Mouse (Mus musculus): Measurements from ENCODE around the gene Prpf38b. TPM values are rescaled to one million over a fixed set of nuclear protein-coding genes. Genes with fewer than 3 reads are reported as not detected.

Prpf38b gene
- polyA plus RNA-seq, 1 experiment from 2014 or later: 58.1 TPM

DNA sequence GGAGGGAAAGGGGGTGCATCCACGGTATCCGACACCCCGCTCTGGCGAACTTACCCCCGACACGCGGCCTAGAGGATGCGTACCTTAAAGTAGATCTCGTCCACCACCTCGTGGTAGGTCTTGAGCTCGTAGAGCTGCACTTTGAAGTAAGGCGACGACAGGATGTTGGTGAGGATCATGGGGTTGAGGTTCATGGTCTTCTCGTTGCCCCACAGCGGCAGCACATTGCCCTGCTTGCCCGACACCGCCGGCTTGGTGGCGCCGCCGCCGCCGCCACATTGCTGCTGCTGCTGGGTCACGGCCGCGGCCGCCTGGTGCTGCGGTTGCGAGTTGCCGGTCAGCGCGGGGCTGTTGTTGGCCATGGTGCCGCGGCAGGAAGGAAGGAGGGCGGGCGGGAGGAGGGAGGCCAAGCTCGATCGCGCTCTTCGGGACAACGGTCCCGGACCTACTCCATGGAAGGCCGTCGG, 413 bp downstream of the Prpf38b start:
- Histone ChIP-seq H3K4me2 (ENCODE audit: low read depth, low read length) (peak overlapping the region; percentile 89), H3K36me3 (ENCODE audit: control insufficient read depth, insufficient read depth, low read length) (peaks cover 23% of the 10 kb centered on the region), H3K27ac (replicated peaks; ENCODE audit: low read depth, low read length) (peak overlapping the region; percentile 99), H3K27me3 (replicated peaks; ENCODE audit: control insufficient read depth, insufficient read depth, low read length) (no peaks in the 10 kb centered on the region), H3K4me1 (ENCODE audit: control insufficient read depth, insufficient read depth, low read length) (peaks cover 8% of the 10 kb centered on the region), H3K4me3 (ENCODE audit: low read depth, low read length) (peak overlapping the region; percentile 91), H3K9ac (ENCODE audit: low read depth, low read length) (peak overlapping the region; percentile 92), H3K9me3 (ENCODE audit: control insufficient read depth, low read length) (no peaks in the 10 kb centered on the region)
- ATAC-seq (ENCODE audit: low read depth) (peak; percentile 86), DNase-seq (ENCODE audit: low spot score) (peak; percentile 90)
- 0% methylated on average over 12 of the region's 44 CpGs for WGBS

DNA sequence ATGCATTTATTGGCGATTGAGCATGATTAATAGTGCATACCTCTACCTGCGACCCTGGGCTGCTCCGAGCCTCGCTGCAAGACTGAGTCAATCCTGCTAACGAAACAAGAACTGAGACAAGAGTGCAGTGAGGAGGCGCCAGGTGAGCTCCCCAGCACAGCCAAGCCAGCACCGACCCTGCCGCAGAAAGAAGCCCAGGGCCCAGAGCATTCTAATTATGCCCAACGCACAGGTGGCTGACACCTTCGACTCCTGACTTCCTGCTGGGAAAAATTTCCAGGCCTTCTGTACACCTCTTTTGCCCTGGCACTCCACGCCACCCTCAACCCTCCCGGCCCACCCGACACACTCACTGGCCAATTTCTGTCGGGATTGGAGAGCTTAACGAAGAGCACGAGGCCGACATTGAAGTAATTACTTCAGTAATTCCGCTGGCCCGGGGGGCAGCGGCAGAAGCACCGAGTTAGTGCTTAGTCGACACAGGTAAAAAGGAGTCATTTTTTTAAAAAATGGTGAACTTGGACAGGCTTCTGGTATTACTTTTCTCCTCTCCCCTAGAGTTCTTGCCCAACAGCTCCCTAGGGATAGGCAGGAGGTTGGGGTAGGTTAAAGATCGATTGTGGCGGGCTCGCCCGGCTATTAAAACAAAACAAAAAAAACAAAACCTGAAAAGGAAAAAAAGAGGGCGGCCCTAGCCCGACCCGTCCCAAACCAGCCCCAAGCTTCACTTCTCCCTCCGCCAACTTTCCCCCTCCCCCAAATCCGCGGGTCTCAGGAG, 1.0 kb downstream of the Prpf38b start:
- peaks cover 8% of the 10 kb centered on the region for H3K4me1 ChIP-seq (ENCODE audit: control insufficient read depth, insufficient read depth, low read length)
- WGBS: under 1% methylated on average over 31 of the region's 32 CpGs
- H3K36me3 ChIP-seq (ENCODE audit: control insufficient read depth, insufficient read depth, low read length): peaks cover 28% of the 10 kb centered on the region
- peak overlapping the region; percentile 89 for H3K4me2 ChIP-seq (ENCODE audit: low read depth, low read length)
- H3K4me3 ChIP-seq (ENCODE audit: low read depth, low read length): peak overlapping the region; percentile 91
- no peaks in the 10 kb centered on the region for H3K9me3 ChIP-seq (ENCODE audit: control insufficient read depth, low read length)
- no peaks in the 10 kb centered on the region for H3K27me3 ChIP-seq (replicated peaks; ENCODE audit: control insufficient read depth, insufficient read depth, low read length)
- H3K27ac ChIP-seq (replicated peaks; ENCODE audit: low read depth, low read length): peak overlapping the region; percentile 99
- H3K9ac ChIP-seq (ENCODE audit: low read depth, low read length): peak overlapping the region; percentile 92
- no peak for DNase-seq (ENCODE audit: low spot score)
- no peak for ATAC-seq (ENCODE audit: low read depth)

DNA sequence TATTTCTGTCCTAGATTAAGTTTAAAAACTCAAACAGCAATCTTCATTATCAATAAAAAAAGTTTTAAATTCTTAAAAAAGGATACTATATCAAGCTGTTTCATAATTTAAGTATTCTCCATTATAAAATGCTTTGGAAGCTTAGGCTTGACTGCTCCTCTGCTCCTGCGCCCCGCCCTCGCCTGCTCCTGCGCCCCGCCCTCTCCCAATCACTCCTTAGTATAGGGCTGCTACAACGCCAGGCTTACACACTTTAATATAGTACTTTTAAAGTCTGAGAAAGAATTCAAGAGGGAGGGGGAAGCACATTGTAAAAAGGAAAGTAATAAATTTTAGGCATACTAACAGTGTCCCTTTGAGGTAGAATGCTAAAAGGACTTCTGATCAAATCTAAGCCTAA, 8.6 kb downstream of the Prpf38b start:
- Histone ChIP-seq H3K9ac (ENCODE audit: low read depth, low read length) (no peak overlapping the region), H3K4me2 (ENCODE audit: low read depth, low read length) (no peak overlapping the region), H3K4me3 (ENCODE audit: low read depth, low read length) (no peak overlapping the region), H3K27me3 (replicated peaks; ENCODE audit: control insufficient read depth, insufficient read depth, low read length) (no peaks in the 10 kb centered on the region), H3K27ac (replicated peaks; ENCODE audit: low read depth, low read length) (no peak overlapping the region), H3K36me3 (ENCODE audit: control insufficient read depth, insufficient read depth, low read length) (peaks cover 75% of the 10 kb centered on the region), H3K4me1 (ENCODE audit: control insufficient read depth, insufficient read depth, low read length) (no peaks in the 10 kb centered on the region), H3K9me3 (ENCODE audit: control insufficient read depth, low read length) (peaks cover 6% of the 10 kb centered on the region; the same call in 1 of the 2 replicates)
- 95% methylated on average over 6 of the region's 6 CpGs for WGBS
- no peak for ATAC-seq (ENCODE audit: low read depth)
- no peak for DNase-seq (ENCODE audit: low spot score)

DNA sequence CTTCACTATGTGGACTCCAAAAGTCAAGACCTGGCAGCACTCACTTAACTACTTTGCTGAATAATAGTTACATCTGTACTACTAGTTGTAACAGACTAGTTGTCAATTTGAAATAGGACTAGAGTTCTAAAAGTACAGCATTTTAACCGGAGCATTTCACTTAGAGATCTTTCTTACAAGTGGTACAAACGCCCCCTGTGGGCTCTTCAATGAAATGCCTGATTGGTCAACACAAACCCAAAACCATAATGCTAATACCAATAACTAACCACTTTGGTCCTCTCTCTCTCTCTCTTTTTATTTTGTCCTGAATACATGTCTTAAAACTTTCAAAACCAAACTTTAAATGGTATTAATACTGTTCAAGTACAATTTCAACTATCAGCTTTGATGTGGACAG, 9.5 kb downstream of the Prpf38b start:
- H3K4me3 ChIP-seq (ENCODE audit: low read depth, low read length): no peak overlapping the region
- no peaks in the 10 kb centered on the region for H3K4me1 ChIP-seq (ENCODE audit: control insufficient read depth, insufficient read depth, low read length)
- H3K9me3 ChIP-seq (ENCODE audit: control insufficient read depth, low read length): peaks cover 6% of the 10 kb centered on the region; the same call in 1 of the 2 replicates
- ATAC-seq (ENCODE audit: low read depth): no peak
- H3K36me3 ChIP-seq (ENCODE audit: control insufficient read depth, insufficient read depth, low read length): peaks cover 66% of the 10 kb centered on the region
- no peak overlapping the region for H3K4me2 ChIP-seq (ENCODE audit: low read depth, low read length)
- DNase-seq (ENCODE audit: low spot score): no peak
- no peak overlapping the region for H3K9ac ChIP-seq (ENCODE audit: low read depth, low read length)
- no peak overlapping the region for H3K27ac ChIP-seq (replicated peaks; ENCODE audit: low read depth, low read length)
- H3K27me3 ChIP-seq (replicated peaks; ENCODE audit: control insufficient read depth, insufficient read depth, low read length): no peaks in the 10 kb centered on the region
- WGBS: 59% methylated on average over 2 of the region's 2 CpGs

DNA sequence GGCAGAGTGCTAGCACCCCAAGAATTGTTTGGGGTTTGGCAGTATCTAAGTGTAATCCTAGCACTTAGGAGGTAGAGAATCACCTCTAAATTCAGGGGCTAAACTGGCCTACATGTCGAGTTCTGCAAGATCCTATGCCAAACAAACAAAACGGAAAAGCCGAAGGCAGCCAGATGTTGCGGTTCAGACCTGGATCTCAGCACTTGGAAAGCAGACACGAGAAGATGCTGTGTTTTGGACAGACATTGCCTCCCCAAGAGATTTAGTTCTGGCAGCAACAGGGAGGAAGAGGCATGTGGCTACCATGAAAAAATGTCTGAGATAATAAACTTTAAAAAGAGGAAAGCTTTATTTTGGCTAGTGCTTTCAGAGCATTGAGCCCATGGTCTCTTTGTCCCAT, 10.8 kb downstream of the Prpf38b start:
- Histone ChIP-seq H3K27ac (replicated peaks; ENCODE audit: low read depth, low read length) (no peak overlapping the region), H3K36me3 (ENCODE audit: control insufficient read depth, insufficient read depth, low read length) (peaks cover 53% of the 10 kb centered on the region), H3K4me1 (ENCODE audit: control insufficient read depth, insufficient read depth, low read length) (no peaks in the 10 kb centered on the region), H3K9me3 (ENCODE audit: control insufficient read depth, low read length) (peaks cover 6% of the 10 kb centered on the region; the same call in 1 of the 2 replicates), H3K4me2 (ENCODE audit: low read depth, low read length) (no peak overlapping the region), H3K27me3 (replicated peaks; ENCODE audit: control insufficient read depth, insufficient read depth, low read length) (no peaks in the 10 kb centered on the region), H3K9ac (ENCODE audit: low read depth, low read length) (no peak overlapping the region), H3K4me3 (ENCODE audit: low read depth, low read length) (no peak overlapping the region)
- DNase-seq (ENCODE audit: low spot score) (no peak), ATAC-seq (ENCODE audit: low read depth) (no peak)
- 70% methylated on average over 5 of the region's 5 CpGs for WGBS

DNA sequence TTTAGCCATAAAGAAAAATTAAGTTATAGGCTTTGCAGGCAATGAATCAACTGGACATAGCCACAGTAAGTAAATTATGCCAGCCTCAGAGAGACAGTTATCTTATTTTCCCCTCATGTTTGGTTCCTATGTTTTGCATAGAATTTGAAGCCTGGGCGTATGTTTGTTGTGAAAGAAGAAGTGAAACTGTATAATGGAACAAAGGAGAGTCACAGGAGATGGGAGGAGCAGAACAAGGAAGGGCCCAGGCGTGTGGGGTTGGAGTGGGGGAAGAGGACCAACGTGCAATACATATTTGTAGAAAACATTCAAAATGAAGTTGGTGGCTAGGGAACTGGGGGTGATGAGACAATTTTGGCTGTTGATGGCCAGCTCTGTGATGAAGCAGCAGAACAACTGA, 11.4 kb downstream of the Prpf38b start:
- H3K27me3 ChIP-seq (replicated peaks; ENCODE audit: control insufficient read depth, insufficient read depth, low read length): no peaks in the 10 kb centered on the region
- 80% methylated on average over 3 of the region's 3 CpGs for WGBS

DNA sequence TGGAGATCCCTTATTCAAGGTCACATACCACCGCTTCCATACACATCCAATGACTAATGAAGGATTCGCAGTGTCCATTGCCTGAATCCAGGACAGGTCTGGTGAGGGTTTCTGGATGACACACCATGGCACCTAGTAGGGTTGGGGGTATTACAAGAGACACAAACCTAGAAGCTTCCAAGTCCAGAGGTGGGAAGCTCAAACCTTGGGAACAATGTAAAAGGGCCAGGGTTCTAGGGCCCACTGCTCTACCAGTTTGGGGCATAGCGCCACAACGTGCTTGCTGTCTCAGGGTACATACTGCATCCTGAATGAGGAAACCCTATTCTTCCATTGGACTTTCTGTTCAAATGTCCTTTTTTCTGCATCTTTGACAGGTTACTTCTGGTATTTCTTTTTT, 12.9 kb downstream of the Prpf38b start:
- Histone ChIP-seq H3K4me2 (ENCODE audit: low read depth, low read length) (no peak overlapping the region), H3K9ac (ENCODE audit: low read depth, low read length) (no peak overlapping the region), H3K36me3 (ENCODE audit: control insufficient read depth, insufficient read depth, low read length) (peaks cover 33% of the 10 kb centered on the region), H3K27ac (replicated peaks; ENCODE audit: low read depth, low read length) (no peak overlapping the region), H3K4me1 (ENCODE audit: control insufficient read depth, insufficient read depth, low read length) (no peaks in the 10 kb centered on the region), H3K27me3 (replicated peaks; ENCODE audit: control insufficient read depth, insufficient read depth, low read length) (no peaks in the 10 kb centered on the region), H3K4me3 (ENCODE audit: low read depth, low read length) (no peak overlapping the region), H3K9me3 (ENCODE audit: control insufficient read depth, low read length) (peaks cover 6% of the 10 kb centered on the region; the same call in 1 of the 2 replicates)
- WGBS: 87% methylated on average over 4 of the region's 4 CpGs
- no peak for DNase-seq (ENCODE audit: low spot score)
- no peak for ATAC-seq (ENCODE audit: low read depth)

More for the DNA sequence above, 11.4 kb downstream of the Prpf38b start:
- Histone ChIP-seq H3K4me1 (ENCODE audit: control insufficient read depth, insufficient read depth, low read length) (no peaks in the 10 kb centered on the region), H3K9me3 (ENCODE audit: control insufficient read depth, low read length) (peaks cover 6% of the 10 kb centered on the region; the same call in 1 of the 2 replicates), H3K4me2 (ENCODE audit: low read depth, low read length) (no peak overlapping the region), H3K36me3 (ENCODE audit: control insufficient read depth, insufficient read depth, low read length) (peaks cover 48% of the 10 kb centered on the region), H3K27ac (replicated peaks; ENCODE audit: low read depth, low read length) (no peak overlapping the region), H3K4me3 (ENCODE audit: low read depth, low read length) (no peak overlapping the region), H3K9ac (ENCODE audit: low read depth, low read length) (no peak overlapping the region)
- ATAC-seq (ENCODE audit: low read depth) (no peak), DNase-seq (ENCODE audit: low spot score) (no peak)

DNA sequence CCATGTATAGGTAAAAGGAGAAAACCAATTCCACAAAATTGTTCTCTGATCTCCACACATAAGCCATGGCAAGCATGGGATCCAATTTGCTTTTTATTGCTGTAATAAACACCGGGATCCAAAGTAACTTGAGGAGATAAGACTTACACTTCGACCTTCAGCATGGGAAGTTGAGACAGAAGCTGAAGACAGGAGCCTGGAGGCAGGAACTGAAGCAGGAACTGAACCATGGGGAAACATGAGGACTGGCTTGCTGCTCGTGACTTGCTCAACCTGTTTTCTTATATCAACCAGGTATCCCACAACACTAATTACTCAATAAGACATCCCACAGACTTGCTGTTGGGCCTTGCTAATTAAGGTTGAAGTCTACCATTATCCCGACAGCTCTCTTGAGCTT, 18.6 kb downstream of the Prpf38b start:
- no peaks in the 10 kb centered on the region for H3K9me3 ChIP-seq (ENCODE audit: control insufficient read depth, low read length)
- no peak overlapping the region for H3K9ac ChIP-seq (ENCODE audit: low read depth, low read length)
- WGBS: 64% methylated on average over 4 of the region's 4 CpGs
- no peak overlapping the region for H3K4me2 ChIP-seq (ENCODE audit: low read depth, low read length)
- DNase-seq (ENCODE audit: low spot score) (no peak), ATAC-seq (ENCODE audit: low read depth) (no peak)
- no peak overlapping the region for H3K4me3 ChIP-seq (ENCODE audit: low read depth, low read length)
- H3K27me3 ChIP-seq (replicated peaks; ENCODE audit: control insufficient read depth, insufficient read depth, low read length): no peaks in the 10 kb centered on the region
- no peak overlapping the region for H3K27ac ChIP-seq (replicated peaks; ENCODE audit: low read depth, low read length)
- H3K36me3 ChIP-seq (ENCODE audit: control insufficient read depth, insufficient read depth, low read length): no peaks in the 10 kb centered on the region
- no peaks in the 10 kb centered on the region for H3K4me1 ChIP-seq (ENCODE audit: control insufficient read depth, insufficient read depth, low read length)

DNA sequence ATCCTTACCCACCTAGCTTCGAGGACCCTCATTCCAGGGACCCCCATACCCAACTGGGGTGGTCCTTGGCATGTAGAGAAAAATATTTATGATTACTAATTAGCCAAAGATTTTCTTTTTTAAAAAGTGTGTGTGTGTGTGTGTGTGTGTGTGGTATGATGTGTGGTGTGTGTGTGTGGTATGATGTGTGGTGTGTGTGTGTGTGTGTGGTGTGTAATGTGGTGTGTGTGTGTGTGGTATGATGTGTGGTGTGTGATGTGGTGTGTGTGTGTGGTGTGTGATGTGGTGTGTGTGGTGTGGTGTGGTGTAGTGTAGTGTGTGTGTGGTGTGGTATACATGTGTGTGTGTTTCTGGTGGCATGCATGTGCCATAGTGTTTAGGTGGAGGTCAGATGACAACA, 19.4 kb downstream of the Prpf38b start:
- Histone ChIP-seq H3K4me3 (ENCODE audit: low read depth, low read length) (no peak overlapping the region), H3K27ac (replicated peaks; ENCODE audit: low read depth, low read length) (no peak overlapping the region), H3K4me2 (ENCODE audit: low read depth, low read length) (no peak overlapping the region), H3K9ac (ENCODE audit: low read depth, low read length) (no peak overlapping the region), H3K36me3 (ENCODE audit: control insufficient read depth, insufficient read depth, low read length) (no peaks in the 10 kb centered on the region), H3K27me3 (replicated peaks; ENCODE audit: control insufficient read depth, insufficient read depth, low read length) (no peaks in the 10 kb centered on the region), H3K4me1 (ENCODE audit: control insufficient read depth, insufficient read depth, low read length) (no peaks in the 10 kb centered on the region), H3K9me3 (ENCODE audit: control insufficient read depth, low read length) (no peaks in the 10 kb centered on the region)
- 72% methylated on average over 1 of the region's 1 CpGs for WGBS
- ATAC-seq (ENCODE audit: low read depth) (no peak), DNase-seq (ENCODE audit: low spot score) (no peak)
